Mouse (Mus musculus) heart, adult 2 months (tissue): ENCODE measurements around the gene Ppp2r5d. TPM values are rescaled to one million over a fixed set of nuclear protein-coding genes. Genes with fewer than 3 reads are reported as not detected.

ENCODE experiments used
- DNase-seq, 2 experiments: peaks; one replicate each; pipeline ENCODE4 v3.0.0; 2021
- H3K27ac ChIP-seq: fragments of 200-600 bp; 2 replicates; pipeline ENCODE4 v1.8.1; 2022
- H3K27me3 ChIP-seq: fragments of 200-500 bp; 2 replicates; pipeline ENCODE4 v1.6.1; 2012; ENCODE audit warnings: mild to moderate bottlenecking, low read length, inconsistent platforms, mixed read lengths; ENCODE audit not compliant: control insufficient read depth, insufficient read depth
- H3K36me3 ChIP-seq: fragments of 200-500 bp; 2 replicates; pipeline ENCODE4 v1.6.1; 2012; ENCODE audit warnings: low read length, inconsistent platforms; ENCODE audit not compliant: control insufficient read depth, insufficient read depth
- H3K4me1 ChIP-seq: fragments of 200-500 bp; 2 replicates; pipeline ENCODE4 v1.6.1; 2011; ENCODE audit warnings: low read length; ENCODE audit not compliant: control insufficient read depth, insufficient read depth
- H3K4me3 ChIP-seq: fragments of 200-600 bp; 2 replicates; pipeline ENCODE4 v1.8.1; 2022
- H3K79me2 ChIP-seq: fragments of 200-500 bp; replicated peaks from 2 replicates; pipeline ENCODE4 v1.6.1; 2012; ENCODE audit warnings: mild to moderate bottlenecking, inconsistent platforms, low read length, moderate library complexity, mixed read lengths; ENCODE audit not compliant: control insufficient read depth, insufficient read depth
- H3K9ac ChIP-seq: fragments of 200-500 bp; 2 replicates; pipeline ENCODE4 v1.6.1; 2012; ENCODE audit warnings: low read depth, mild to moderate bottlenecking, control low read depth, inconsistent platforms, low read length, mixed read lengths
- CTCF ChIP-seq: fragments of 200-600 bp; IDR thresholded peaks from 2 replicates; pipeline ENCODE4 v1.8.1; 2022; ENCODE audit warnings: antibody characterized with exemption, mild to moderate bottlenecking, moderate library complexity
- EP300 ChIP-seq: fragments of 200-500 bp; IDR thresholded peaks from 2 replicates; pipeline ENCODE4 v1.6.1; 2011; ENCODE audit warnings: low read depth, low read length, control low read depth; ENCODE audit not compliant: insufficient read depth
- POLR2A ChIP-seq: fragments of 200-500 bp; IDR thresholded peaks from 2 replicates; pipeline ENCODE4 v1.6.1; 2011; ENCODE audit warnings: mild to moderate bottlenecking, low read depth, low read length, control low read depth; ENCODE audit not compliant: insufficient read depth
- WGBS: fragments of 180-500 bp; shearing (Covaris S2); methylation state at CpG from one replicate; pipeline ENCODE4 v1.1.7; 2018; 5-methylcytosine and 5-hydroxymethylcytosine counted together
- intact Hi-C: fragments of 180-260 bp; cut with DNase I; formaldehyde crosslinking; loops from one replicate; pipeline ENCODE4 v1.15.1; 2025
- polyA plus RNA-seq: library from polyadenylated mRNA; depleted of rRNA; stranded (reverse); fragments of >200 nt; gene quantifications from 2 replicates; pipeline ENCODE4 v1.2.3, GENCODE M21; 2012
- total RNA-seq, 2 experiments: library from RNA; stranded (reverse); gene quantifications; 2 replicates each; pipeline ENCODE4 v1.2.3; 2021

Gene Ppp2r5d
- total and polyA plus RNA-seq, 3 experiments: 28.1 to 32.0 (median 30.8) TPM

DNA sequence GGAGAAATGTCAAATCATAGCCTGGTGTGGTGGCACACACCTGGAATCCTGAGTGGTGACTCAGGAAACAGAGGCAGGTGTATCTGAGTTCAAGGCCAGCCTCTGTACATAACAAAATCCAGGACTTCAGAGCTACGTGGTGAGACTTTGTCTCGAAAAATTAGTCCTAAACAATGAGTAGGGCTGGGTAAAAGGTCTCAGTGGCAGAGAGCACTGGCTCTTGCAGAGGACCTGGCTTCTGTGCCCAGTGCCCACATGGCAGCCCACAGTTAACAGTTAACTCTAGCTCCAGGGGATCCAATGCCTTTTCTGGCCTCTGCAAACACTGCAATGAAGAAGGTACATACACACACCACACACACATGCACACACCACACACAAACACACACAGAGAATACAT, 42.9 kb upstream of the Ppp2r5d start:
- 87% methylated on average over 2 of the region's 2 CpGs for WGBS

DNA sequence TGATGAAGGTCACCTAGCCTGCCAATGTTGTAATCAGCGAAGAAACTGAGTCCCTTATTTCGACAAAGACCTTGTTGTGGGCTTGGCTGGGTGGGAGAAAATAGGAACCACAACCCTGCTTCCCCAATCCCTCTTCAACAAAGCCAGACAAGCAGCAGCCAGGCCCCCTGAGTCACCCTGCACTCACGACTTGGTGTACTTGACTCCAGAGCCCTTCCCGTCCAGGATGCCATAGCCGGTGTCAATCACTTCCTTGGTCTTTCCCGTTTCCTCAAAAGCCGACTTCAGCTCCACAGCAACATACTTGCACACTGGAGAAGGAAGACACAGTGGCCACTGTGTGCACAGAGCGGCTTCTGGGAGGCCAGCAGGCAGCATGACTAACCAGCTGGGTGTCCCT, 42.3 kb upstream of the Ppp2r5d start:
- intact Hi-C loops: no loop called here
- WGBS: 68% methylated on average over 8 of the region's 8 CpGs
- Histone ChIP-seq H3K27me3 (no peaks in the 10 kb centered on the region), H3K79me2 (no peaks in the 10 kb centered on the region; the same call in 1 of the 2 replicates), H3K27ac (no peak overlapping the region), H3K9ac (no peak overlapping the region), H3K36me3 (no peaks in the 10 kb centered on the region), H3K4me3 (no peak overlapping the region), H3K4me1 (peaks cover 3% of the 10 kb centered on the region)
- DNase-seq: peak in 1 of 2 experiments; percentile 18
- TF ChIP-seq CTCF (no peak), POLR2A (no peak), EP300 (no peak)

More for the DNA sequence above, 42.9 kb upstream of the Ppp2r5d start:
- Histone ChIP-seq H3K9ac (no peak overlapping the region), H3K79me2 (no peaks in the 10 kb centered on the region; the same call in 1 of the 2 replicates), H3K27ac (no peak overlapping the region), H3K36me3 (no peaks in the 10 kb centered on the region), H3K27me3 (no peaks in the 10 kb centered on the region), H3K4me1 (peaks cover 4% of the 10 kb centered on the region), H3K4me3 (no peak overlapping the region)
- TF ChIP-seq EP300: no peak
- no peak for TF ChIP-seq CTCF
- no peak for TF ChIP-seq POLR2A
- intact Hi-C loops: no loop called here
- no peak for DNase-seq

DNA sequence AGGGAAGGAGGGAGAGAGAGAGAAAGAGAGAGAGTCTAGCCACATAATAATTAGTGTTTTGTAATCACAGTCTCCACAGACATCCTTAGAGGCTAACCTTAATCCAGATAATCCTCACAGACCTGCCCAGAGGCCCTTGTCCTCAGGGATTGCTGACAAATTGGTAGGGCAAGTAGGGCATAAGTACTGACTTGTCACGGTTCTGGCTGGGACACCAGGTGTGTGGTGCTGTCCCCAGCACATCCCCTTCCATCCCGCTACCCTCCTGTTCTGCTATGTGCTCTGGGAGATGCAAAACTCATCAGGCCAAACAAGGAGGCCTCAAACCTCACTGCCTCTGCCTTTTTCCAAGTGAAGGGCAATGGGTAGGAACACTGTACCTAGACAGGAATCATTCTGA, 40.6 kb upstream of the Ppp2r5d start:
- Histone ChIP-seq H3K9ac (no peak overlapping the region), H3K27ac (no peak overlapping the region), H3K27me3 (no peaks in the 10 kb centered on the region), H3K79me2 (no peaks in the 10 kb centered on the region; the same call in 1 of the 2 replicates), H3K36me3 (no peaks in the 10 kb centered on the region), H3K4me3 (no peak overlapping the region), H3K4me1 (no peaks in the 10 kb centered on the region)
- intact Hi-C loops: no loop called here
- no peak for DNase-seq
- TF ChIP-seq EP300 (no peak), CTCF (no peak), POLR2A (no peak)
- WGBS: 89% methylated on average over 2 of the region's 2 CpGs

DNA sequence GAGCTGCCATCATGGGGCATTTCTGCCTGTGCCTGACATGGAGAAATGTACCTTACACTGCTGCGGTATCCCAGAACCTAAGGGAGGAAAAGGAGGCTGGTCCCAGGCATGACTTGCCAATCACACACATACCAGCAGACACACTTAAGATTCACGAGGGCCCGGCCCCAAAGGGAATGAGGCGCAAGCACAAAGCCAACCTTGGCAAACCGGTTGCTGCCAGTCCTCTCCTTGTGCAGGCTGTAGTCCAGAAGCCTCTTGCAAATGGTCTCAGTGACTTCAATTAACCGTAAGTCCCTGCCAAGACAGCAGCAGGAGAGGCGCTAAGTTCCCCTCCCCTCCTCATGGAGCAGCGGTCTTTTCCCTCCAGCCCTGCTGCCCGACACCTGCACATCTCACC, 38.1 kb upstream of the Ppp2r5d start:
- intact Hi-C loops: no loop called here
- no peaks in the 10 kb centered on the region for H3K36me3 ChIP-seq
- H3K9ac ChIP-seq: no peak overlapping the region
- H3K4me3 ChIP-seq: no peak overlapping the region
- H3K79me2 ChIP-seq: no peaks in the 10 kb centered on the region
- WGBS: 89% methylated on average over 9 of the region's 9 CpGs
- no peak for TF ChIP-seq CTCF
- no peak for TF ChIP-seq POLR2A
- no peak for TF ChIP-seq EP300
- no peaks in the 10 kb centered on the region for H3K4me1 ChIP-seq
- H3K27me3 ChIP-seq: no peaks in the 10 kb centered on the region
- DNase-seq: no peak
- H3K27ac ChIP-seq: no peak overlapping the region

GRCm38 (mm10) chr17:46741305-46741704, 36.4 kb upstream of the Ppp2r5d start:
- WGBS: 95% methylated on average over 6 of the region's 6 CpGs
- intact Hi-C loops: no loop called here
- Histone ChIP-seq H3K27me3 (no peaks in the 10 kb centered on the region), H3K4me1 (no peaks in the 10 kb centered on the region), H3K9ac (no peak overlapping the region), H3K27ac (no peak overlapping the region), H3K36me3 (no peaks in the 10 kb centered on the region), H3K79me2 (no peaks in the 10 kb centered on the region), H3K4me3 (no peak overlapping the region)
- DNase-seq: no peak
- TF ChIP-seq POLR2A (no peak), CTCF (no peak), EP300 (no peak)

DNA sequence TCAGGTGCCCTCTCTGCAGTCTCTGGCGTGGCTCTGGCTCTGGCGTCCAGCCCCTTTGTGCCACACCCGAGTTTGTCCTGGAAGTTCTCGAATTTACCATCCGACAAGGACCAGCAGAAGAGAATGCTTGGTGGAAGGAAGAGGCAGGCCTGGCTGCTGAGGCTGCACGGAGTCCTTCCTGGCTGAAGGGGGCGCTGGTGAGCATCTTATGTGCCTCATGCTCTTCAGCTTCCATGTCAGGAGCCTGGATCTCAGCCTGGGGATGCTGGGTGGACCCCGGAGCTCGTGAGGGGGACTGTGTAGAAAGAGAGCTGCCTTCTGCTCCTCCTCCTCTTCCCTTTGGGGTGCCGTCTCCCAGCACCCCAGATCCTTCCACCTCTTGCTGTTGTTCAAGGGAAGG, 31.2 kb upstream of the Ppp2r5d start:
- 61% methylated on average over 10 of the region's 10 CpGs for WGBS
- intact Hi-C loops: no loop called here
- Histone ChIP-seq H3K27me3 (no peaks in the 10 kb centered on the region), H3K4me3 (no peak overlapping the region), H3K9ac (no peak overlapping the region), H3K27ac (no peak overlapping the region), H3K36me3 (no peaks in the 10 kb centered on the region), H3K79me2 (no peaks in the 10 kb centered on the region), H3K4me1 (no peaks in the 10 kb centered on the region)
- no peak for TF ChIP-seq POLR2A
- peak; percentile 58 for TF ChIP-seq CTCF
- DNase-seq: no peak

DNA sequence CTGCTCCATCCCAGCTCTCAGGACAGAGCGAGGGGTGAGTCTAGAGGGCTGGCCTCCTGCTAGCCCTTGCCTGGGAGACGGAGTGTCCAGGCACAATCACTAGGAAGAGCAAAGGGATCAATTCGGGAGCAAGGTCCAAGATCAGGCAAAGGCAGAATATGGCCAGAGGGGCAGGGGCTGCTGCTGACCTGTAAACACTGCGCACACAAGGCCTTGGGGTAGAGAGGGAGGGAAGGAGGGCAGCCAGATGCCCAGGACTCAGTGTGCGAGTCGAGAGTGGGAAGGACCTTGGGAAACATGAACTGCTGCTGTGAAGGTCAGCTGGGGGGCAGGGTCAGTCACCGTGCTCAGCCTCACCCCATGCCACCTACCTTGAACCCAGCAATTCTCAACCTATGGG, 30.4 kb upstream of the Ppp2r5d start:
- intact Hi-C loops: no loop called here
- 92% methylated on average over 7 of the region's 7 CpGs for WGBS

More for the DNA sequence above, 30.4 kb upstream of the Ppp2r5d start:
- H3K27ac ChIP-seq: no peak overlapping the region
- H3K4me1 ChIP-seq: no peaks in the 10 kb centered on the region
- no peak for DNase-seq
- no peak for TF ChIP-seq CTCF
- TF ChIP-seq POLR2A: no peak
- TF ChIP-seq EP300: no peak
- no peaks in the 10 kb centered on the region for H3K79me2 ChIP-seq
- no peak overlapping the region for H3K4me3 ChIP-seq
- H3K9ac ChIP-seq: no peak overlapping the region
- H3K36me3 ChIP-seq: no peaks in the 10 kb centered on the region
- no peaks in the 10 kb centered on the region for H3K27me3 ChIP-seq
